Mouse (Mus musculus): Measurements from ENCODE around the gene Slc16a1. TPM values are rescaled to one million over a fixed set of nuclear protein-coding genes. Genes with fewer than 3 reads are reported as not detected.

Slc16a1 gene
- polyA plus RNA-seq, 1 experiment from 2014 or later, result 12.6 TPM

DNA sequence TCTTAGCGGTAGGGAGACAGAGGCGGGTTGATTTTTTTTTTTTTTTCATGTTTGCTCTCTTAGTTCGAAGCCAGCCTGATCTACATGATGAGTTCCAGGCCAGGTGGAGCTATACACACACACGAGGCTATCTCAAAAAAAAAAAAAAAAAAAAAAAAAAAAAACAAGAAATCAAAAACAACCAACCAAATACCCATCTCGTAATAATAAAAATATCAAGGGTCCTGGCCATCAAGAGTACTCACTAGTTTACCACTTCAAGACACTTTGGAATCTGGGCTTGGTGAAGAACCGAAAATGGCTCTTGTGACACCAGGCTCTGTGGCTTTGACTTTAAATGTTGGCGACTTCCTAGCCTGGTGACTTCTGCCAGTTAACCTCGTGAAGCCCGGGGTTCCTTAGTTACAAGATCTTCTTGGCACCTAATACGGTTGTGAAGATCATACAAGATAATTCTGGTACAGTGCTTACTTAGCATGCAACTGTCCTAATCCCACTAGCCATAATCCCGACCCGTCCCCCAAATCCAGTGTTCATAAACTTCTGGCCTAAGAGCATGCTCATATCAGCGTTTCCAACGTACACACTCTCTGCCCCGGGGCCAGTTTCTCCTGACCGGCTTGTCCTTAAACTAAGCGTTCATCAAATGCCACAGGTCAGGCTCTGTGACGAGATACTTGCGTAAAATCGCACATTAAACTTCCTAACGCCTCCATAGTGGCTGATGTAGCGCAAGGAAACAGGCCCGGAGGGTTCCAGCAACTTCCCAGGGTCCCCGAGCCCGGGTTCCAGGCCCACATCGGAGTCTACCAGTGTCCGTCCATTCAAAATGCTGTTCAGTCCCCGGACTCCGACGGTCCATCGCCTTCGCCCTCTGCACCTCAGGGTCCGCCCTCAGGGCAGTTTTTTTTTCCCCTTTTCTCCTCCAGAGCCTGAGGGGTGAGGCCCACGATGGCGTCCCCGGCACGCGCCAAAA is 753 bp upstream of the Slc16a1 start:
- H3K27me3 ChIP-seq (replicated peaks; ENCODE audit: control insufficient read depth, insufficient read depth, low read length), result no peaks in the 10 kb centered on the region
- H3K9me3 ChIP-seq (ENCODE audit: control insufficient read depth, low read length), result no peaks in the 10 kb centered on the region
- peak; percentile 66; the same call in 1 of the 2 replicates for ATAC-seq
- peaks cover 6% of the 10 kb centered on the region for H3K4me1 ChIP-seq (ENCODE audit: control insufficient read depth, insufficient read depth, low read depth, low read length)
- 15% methylated on average over 38 of the region's 38 CpGs for WGBS
- peak overlapping the region; percentile 92 for H3K4me3 ChIP-seq (ENCODE audit: low read length)
- peak overlapping the region; percentile 74 for H3K4me2 ChIP-seq (ENCODE audit: low read length)
- H3K27ac ChIP-seq (ENCODE audit: low read depth, low read length), result peak overlapping the region; percentile 66
- H3K9ac ChIP-seq (ENCODE audit: low read depth, low read length), result peak overlapping the region; percentile 90
- no peaks in the 10 kb centered on the region for H3K36me3 ChIP-seq (ENCODE audit: control insufficient read depth, insufficient read depth, low read length)

DNA sequence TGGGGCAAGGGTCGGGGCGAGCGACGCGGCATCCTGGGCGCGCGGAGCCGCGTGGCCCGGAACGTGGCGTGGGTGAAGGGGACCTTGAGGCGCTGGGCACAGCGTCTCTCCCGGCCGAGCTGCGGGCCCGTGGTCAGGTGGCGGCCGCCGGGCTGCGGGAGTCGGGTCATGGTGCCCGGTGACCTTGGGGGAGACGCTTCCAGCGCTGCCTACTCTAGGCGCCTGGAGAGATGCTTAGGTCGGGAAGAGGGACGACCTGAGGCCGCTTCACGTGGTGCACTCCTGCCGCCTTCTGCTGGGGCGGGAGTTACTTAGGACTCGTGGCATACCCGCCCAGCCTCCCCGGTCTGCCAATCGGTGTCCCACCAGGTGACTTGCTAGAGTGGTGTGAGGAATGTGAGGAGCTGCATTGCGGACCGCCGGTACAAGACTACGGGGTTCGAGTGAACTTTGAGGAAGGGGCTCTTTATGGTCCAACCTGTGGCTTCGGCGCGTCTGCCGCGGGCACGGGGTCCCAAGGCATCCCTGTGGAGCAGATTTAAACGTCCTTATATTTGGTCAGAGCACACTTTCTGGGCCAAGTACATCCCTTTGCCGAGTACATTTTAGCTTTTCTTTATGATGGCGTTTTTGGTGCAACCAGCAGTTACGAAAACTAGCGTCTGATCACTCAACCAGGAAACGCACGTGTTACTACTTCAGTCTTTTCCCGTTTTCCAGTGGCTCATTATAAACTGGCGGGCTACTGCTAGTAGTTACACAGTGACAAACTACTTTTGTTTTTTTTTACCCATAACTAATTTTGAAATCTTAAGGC is 672 bp downstream of the Slc16a1 start:
- WGBS, result under 1% methylated on average over 58 of the region's 58 CpGs
- H3K9ac ChIP-seq (ENCODE audit: low read depth, low read length), result peak overlapping the region; percentile 90
- H3K4me3 ChIP-seq (ENCODE audit: low read length), result peak overlapping the region; percentile 92
- H3K36me3 ChIP-seq (ENCODE audit: control insufficient read depth, insufficient read depth, low read length), result no peaks in the 10 kb centered on the region
- H3K27me3 ChIP-seq (replicated peaks; ENCODE audit: control insufficient read depth, insufficient read depth, low read length), result no peaks in the 10 kb centered on the region
- peak; percentile 74 for ATAC-seq
- no peaks in the 10 kb centered on the region for H3K9me3 ChIP-seq (ENCODE audit: control insufficient read depth, low read length)
- H3K27ac ChIP-seq (ENCODE audit: low read depth, low read length), result peak overlapping the region; percentile 64
- H3K4me2 ChIP-seq (ENCODE audit: low read length), result peak overlapping the region; percentile 74
- peaks cover 6% of the 10 kb centered on the region for H3K4me1 ChIP-seq (ENCODE audit: control insufficient read depth, insufficient read depth, low read depth, low read length)

DNA sequence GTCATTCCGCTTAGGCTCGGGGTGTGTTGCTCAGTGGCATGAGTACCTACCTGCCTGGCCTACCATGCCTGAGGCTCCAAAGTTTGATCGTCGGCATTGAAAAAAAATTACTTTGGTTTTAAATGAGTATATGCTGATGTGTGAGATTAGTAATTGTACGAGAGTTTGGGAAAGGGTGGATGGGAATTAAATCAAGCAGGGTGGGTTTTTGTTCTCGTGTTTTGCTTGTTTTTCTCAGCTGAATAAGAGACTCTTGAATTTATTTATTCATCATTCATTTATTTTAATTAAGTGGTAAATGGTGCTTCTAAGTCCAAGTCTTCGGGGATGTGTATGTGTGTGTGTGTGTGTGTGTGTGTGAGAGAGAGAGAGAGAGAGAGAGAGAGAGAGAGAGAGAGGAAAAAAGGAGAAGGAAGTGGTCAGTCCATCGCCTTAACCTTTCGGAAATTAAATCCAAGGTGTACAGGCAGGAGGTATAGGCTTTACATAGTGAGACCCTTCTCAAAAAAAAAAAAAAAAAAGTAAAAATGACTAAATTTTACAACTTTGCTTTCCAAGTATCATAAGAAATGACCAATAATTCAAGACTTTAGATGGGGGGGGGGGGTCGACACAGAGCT is 1.4 kb downstream of the Slc16a1 start:
- Histone ChIP-seq H3K9ac (ENCODE audit: low read depth, low read length) (peak overlapping the region; percentile 90), H3K36me3 (ENCODE audit: control insufficient read depth, insufficient read depth, low read length) (no peaks in the 10 kb centered on the region), H3K9me3 (ENCODE audit: control insufficient read depth, low read length) (no peaks in the 10 kb centered on the region), H3K27ac (ENCODE audit: low read depth, low read length) (no peak overlapping the region), H3K27me3 (replicated peaks; ENCODE audit: control insufficient read depth, insufficient read depth, low read length) (no peaks in the 10 kb centered on the region), H3K4me3 (ENCODE audit: low read length) (peak overlapping the region; percentile 92), H3K4me1 (ENCODE audit: control insufficient read depth, insufficient read depth, low read depth, low read length) (peaks cover 6% of the 10 kb centered on the region), H3K4me2 (ENCODE audit: low read length) (peak overlapping the region; percentile 74)
- 19% methylated on average over 10 of the region's 10 CpGs for WGBS
- ATAC-seq, result no peak

DNA sequence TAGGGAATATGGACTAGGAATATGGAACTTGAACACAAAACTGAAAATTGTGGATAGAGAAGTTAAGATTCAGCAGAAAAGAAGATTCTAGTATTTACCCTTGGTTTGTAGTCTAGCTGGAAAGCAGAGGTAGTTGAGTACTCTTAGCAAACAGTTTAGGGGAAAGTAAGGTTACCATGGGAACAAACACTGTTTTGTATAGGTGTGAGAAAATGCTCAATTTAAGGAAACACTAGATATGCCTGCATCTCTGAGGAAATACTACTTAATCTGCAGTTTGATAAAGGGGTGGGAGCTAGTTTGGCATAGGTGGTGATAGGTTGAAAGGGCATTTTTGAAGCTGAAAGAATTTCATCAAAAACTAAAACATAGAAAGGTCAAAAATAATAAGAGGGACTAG is 2.4 kb downstream of the Slc16a1 start:
- Histone ChIP-seq H3K4me1 (ENCODE audit: control insufficient read depth, insufficient read depth, low read depth, low read length) (peaks cover 6% of the 10 kb centered on the region), H3K9me3 (ENCODE audit: control insufficient read depth, low read length) (no peaks in the 10 kb centered on the region), H3K27me3 (replicated peaks; ENCODE audit: control insufficient read depth, insufficient read depth, low read length) (no peaks in the 10 kb centered on the region), H3K27ac (ENCODE audit: low read depth, low read length) (no peak overlapping the region), H3K4me3 (ENCODE audit: low read length) (no peak overlapping the region), H3K36me3 (ENCODE audit: control insufficient read depth, insufficient read depth, low read length) (no peaks in the 10 kb centered on the region), H3K4me2 (ENCODE audit: low read length) (no peak overlapping the region), H3K9ac (ENCODE audit: low read depth, low read length) (no peak overlapping the region)
- ATAC-seq, result no peak

DNA sequence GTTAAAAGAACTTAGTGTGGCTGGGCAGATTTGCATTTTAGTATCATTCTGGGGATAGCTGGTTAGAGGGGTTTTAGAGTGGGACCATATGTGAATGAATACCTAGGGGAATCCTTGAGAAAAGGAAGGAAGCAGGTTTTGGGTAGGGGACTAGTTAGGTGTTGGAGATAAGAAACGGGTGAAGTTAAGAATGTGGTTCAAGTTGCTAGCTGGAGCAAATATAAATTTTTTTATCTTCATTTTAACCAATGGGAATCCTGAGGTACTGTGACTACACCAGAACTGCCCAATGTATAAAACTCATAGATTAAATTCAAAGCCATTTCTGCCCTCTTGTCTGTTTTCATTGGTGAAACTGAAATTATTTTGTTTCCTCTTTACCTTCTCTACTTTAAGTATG is 2.8 kb downstream of the Slc16a1 start:
- Histone ChIP-seq H3K4me1 (ENCODE audit: control insufficient read depth, insufficient read depth, low read depth, low read length) (peaks cover 6% of the 10 kb centered on the region), H3K27ac (ENCODE audit: low read depth, low read length) (no peak overlapping the region), H3K4me2 (ENCODE audit: low read length) (no peak overlapping the region), H3K9ac (ENCODE audit: low read depth, low read length) (no peak overlapping the region), H3K4me3 (ENCODE audit: low read length) (no peak overlapping the region), H3K36me3 (ENCODE audit: control insufficient read depth, insufficient read depth, low read length) (no peaks in the 10 kb centered on the region), H3K9me3 (ENCODE audit: control insufficient read depth, low read length) (no peaks in the 10 kb centered on the region), H3K27me3 (replicated peaks; ENCODE audit: control insufficient read depth, insufficient read depth, low read length) (no peaks in the 10 kb centered on the region)
- WGBS, result 76% methylated on average over 1 of the region's 1 CpGs
- no peak for ATAC-seq

DNA sequence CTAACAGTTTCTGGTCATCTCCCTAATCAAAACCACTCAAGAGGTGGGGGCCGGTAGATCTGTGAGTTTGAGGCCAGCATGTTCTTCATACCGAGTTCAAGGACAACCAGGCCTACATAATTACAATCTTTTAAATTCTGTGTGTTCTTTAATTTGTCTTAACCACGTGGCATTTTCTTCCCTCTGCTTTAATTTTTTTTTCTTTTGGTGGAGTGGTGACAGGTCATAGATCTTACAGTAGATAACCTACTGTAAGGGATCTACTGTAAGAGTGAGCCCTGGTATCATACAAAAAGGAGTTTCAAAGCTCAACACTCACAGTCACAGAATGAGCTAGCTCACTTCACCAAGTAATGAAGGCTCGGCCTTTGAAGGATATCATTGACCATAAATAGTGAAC is 4.6 kb downstream of the Slc16a1 start:
- 85% methylated on average over 4 of the region's 4 CpGs for WGBS
- ATAC-seq, result no peak
- Histone ChIP-seq H3K9ac (ENCODE audit: low read depth, low read length) (no peak overlapping the region), H3K4me1 (ENCODE audit: control insufficient read depth, insufficient read depth, low read depth, low read length) (peaks cover 3% of the 10 kb centered on the region), H3K4me3 (ENCODE audit: low read length) (no peak overlapping the region), H3K9me3 (ENCODE audit: control insufficient read depth, low read length) (no peaks in the 10 kb centered on the region), H3K27me3 (replicated peaks; ENCODE audit: control insufficient read depth, insufficient read depth, low read length) (no peaks in the 10 kb centered on the region), H3K27ac (ENCODE audit: low read depth, low read length) (no peak overlapping the region), H3K4me2 (ENCODE audit: low read length) (no peak overlapping the region), H3K36me3 (ENCODE audit: control insufficient read depth, insufficient read depth, low read length) (no peaks in the 10 kb centered on the region)

DNA sequence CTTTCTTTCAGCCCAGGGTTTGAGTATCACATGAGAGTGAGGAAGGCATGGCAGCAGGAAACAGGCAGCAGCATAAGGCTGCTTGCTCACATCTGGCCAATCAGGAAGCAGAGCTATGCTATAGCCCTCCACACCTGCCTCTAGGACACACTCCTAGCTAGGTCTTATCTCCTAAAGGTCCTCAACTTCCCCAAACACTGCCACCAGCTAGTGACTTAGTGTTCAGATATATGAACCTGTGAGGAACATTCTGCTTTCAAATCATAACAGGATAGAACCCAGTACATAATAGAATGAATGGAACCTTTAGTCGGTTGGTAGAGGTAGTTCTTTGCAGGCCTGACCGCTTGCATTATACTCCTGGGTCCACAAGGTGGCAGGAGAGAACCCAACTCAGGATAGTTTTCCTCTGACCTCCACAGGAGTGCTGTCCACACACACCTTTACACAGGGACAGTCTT is 5.4 kb downstream of the Slc16a1 start:
- peak; percentile 58; the same call in 1 of the 2 replicates for ATAC-seq
- Histone ChIP-seq H3K27me3 (replicated peaks; ENCODE audit: control insufficient read depth, insufficient read depth, low read length) (no peaks in the 10 kb centered on the region), H3K4me1 (ENCODE audit: control insufficient read depth, insufficient read depth, low read depth, low read length) (peaks cover 3% of the 10 kb centered on the region), H3K4me2 (ENCODE audit: low read length) (no peak overlapping the region), H3K36me3 (ENCODE audit: control insufficient read depth, insufficient read depth, low read length) (no peaks in the 10 kb centered on the region), H3K4me3 (ENCODE audit: low read length) (no peak overlapping the region), H3K9me3 (ENCODE audit: control insufficient read depth, low read length) (no peaks in the 10 kb centered on the region), H3K9ac (ENCODE audit: low read depth, low read length) (no peak overlapping the region), H3K27ac (ENCODE audit: low read depth, low read length) (no peak overlapping the region)
- WGBS, result 6% methylated on average over 2 of the region's 2 CpGs

DNA sequence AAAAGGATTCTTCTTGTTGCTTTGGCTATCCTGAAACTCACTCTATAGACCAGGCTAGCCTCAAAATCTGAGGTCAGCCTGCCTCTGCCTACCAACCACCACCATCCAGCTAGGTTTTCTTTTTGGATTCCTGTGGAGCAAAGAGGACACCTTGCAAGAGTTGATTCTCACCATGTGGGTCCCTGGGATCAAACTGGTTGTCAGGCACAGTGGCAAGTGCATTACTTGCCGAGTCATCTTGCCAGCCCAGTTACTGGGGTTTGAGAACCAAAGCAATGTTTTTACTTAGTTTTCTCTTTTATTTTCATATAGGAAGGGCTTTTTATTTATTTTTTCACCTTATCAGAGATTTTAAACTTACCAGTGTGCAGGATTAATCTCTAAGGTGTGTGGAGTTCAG is 5.9 kb downstream of the Slc16a1 start:
- H3K9ac ChIP-seq (ENCODE audit: low read depth, low read length), result no peak overlapping the region
- no peaks in the 10 kb centered on the region for H3K27me3 ChIP-seq (replicated peaks; ENCODE audit: control insufficient read depth, insufficient read depth, low read length)
- ATAC-seq, result no peak
- H3K9me3 ChIP-seq (ENCODE audit: control insufficient read depth, low read length), result no peaks in the 10 kb centered on the region
- no peak overlapping the region for H3K4me2 ChIP-seq (ENCODE audit: low read length)
- no peak overlapping the region for H3K27ac ChIP-seq (ENCODE audit: low read depth, low read length)
- H3K36me3 ChIP-seq (ENCODE audit: control insufficient read depth, insufficient read depth, low read length), result no peaks in the 10 kb centered on the region
- WGBS, result 97% methylated on average over 1 of the region's 1 CpGs
- H3K4me3 ChIP-seq (ENCODE audit: low read length), result no peak overlapping the region
- H3K4me1 ChIP-seq (ENCODE audit: control insufficient read depth, insufficient read depth, low read depth, low read length), result peaks cover 3% of the 10 kb centered on the region

Data from hindbrain, embryonic 16.5 days (tissue).